Mouse (Mus musculus) E14TG2a.4 (cell line): ENCODE results near the gene Mthfs.

Source experiments
- H3K27me3 ChIP-seq: 2 replicates; pipeline ENCODE4 v1.6.1; 2014; ENCODE audit warnings: low read length, control low read depth; ENCODE audit not compliant: insufficient read depth
- H3K36me3 ChIP-seq: 2 replicates; pipeline ENCODE4 v1.6.1; 2014; ENCODE audit warnings: low read length, control low read depth; ENCODE audit not compliant: insufficient read depth
- H3K4me1 ChIP-seq: replicated peaks from 2 replicates; pipeline ENCODE4 v1.6.1; 2014; ENCODE audit warnings: low read depth, low read length, control low read depth
- H3K4me3 ChIP-seq: replicated peaks from 2 replicates; pipeline ENCODE4 v1.5.1; 2014; ENCODE audit warnings: mild to moderate bottlenecking, low read length
- H3K9me3 ChIP-seq: 2 replicates; pipeline ENCODE4 v1.6.1; 2014; ENCODE audit warnings: low read length, control low read depth
- CTCF ChIP-seq: conservative IDR thresholded peaks from 2 replicates; pipeline ENCODE4 v1.5.1; 2014; ENCODE audit warnings: low read length
- NANOG ChIP-seq: IDR thresholded peaks from 2 replicates; pipeline ENCODE4 v1.6.1; 2014; ENCODE audit warnings: borderline replicate concordance, low read length, mixed read lengths
- POU5F1 ChIP-seq: IDR thresholded peaks from 2 replicates; pipeline ENCODE4 v1.6.1; 2014; ENCODE audit warnings: low read length, borderline replicate concordance

The Mthfs gene

GRCm38 (mm10) chr9:89256556-89257335 is 46.3 kb downstream of the Mthfs start:
- TF ChIP-seq NANOG (no peak), CTCF (no peak), POU5F1 (no peak)
- H3K9me3 ChIP-seq, result peaks cover 3% of the 10 kb centered on the region; the same call in 1 of the 2 replicates
- no peak overlapping the region for H3K4me3 ChIP-seq
- H3K27me3 ChIP-seq, result no peaks in the 10 kb centered on the region
- no peaks in the 10 kb centered on the region for H3K36me3 ChIP-seq
- peaks cover 4% of the 10 kb centered on the region; the same call in 1 of the 2 replicates for H3K4me1 ChIP-seq

GRCm38 (mm10) chr9:89263968-89264367 is 53.5 kb downstream of the Mthfs start:
- TF ChIP-seq POU5F1, result no peak
- TF ChIP-seq NANOG, result no peak
- TF ChIP-seq CTCF, result no peak
- Histone ChIP-seq H3K9me3 (peaks cover 3% of the 10 kb centered on the region), H3K36me3 (no peaks in the 10 kb centered on the region), H3K4me1 (no peaks in the 10 kb centered on the region), H3K27me3 (no peaks in the 10 kb centered on the region), H3K4me3 (no peak overlapping the region)

- H3K4me1 ChIP-seq, result no peaks in the 10 kb centered on the region
- no peak overlapping the region for H3K4me3 ChIP-seq
- TF ChIP-seq CTCF, result no peak
- TF ChIP-seq NANOG, result no peak
- TF ChIP-seq POU5F1, result no peak
- peaks cover 9% of the 10 kb centered on the region for H3K9me3 ChIP-seq
- no peaks in the 10 kb centered on the region for H3K27me3 ChIP-seq
- no peaks in the 10 kb centered on the region for H3K36me3 ChIP-seq
Observed at GRCm38 (mm10) chr9:89264571-89264970, 54.1 kb downstream of the Mthfs start.

- peaks cover 11% of the 10 kb centered on the region for H3K9me3 ChIP-seq
- no peak overlapping the region for H3K4me3 ChIP-seq
- TF ChIP-seq CTCF (no peak), NANOG (no peak), POU5F1 (no peak)
Observed at GRCm38 (mm10) chr9:89267093-89267492, 56.6 kb downstream of the Mthfs start.

GRCm38 (mm10) chr9:89267572-89267971 is 57.1 kb downstream of the Mthfs start:
- H3K4me1 ChIP-seq, result no peaks in the 10 kb centered on the region
- no peaks in the 10 kb centered on the region for H3K36me3 ChIP-seq
- H3K9me3 ChIP-seq, result peaks cover 11% of the 10 kb centered on the region
- H3K27me3 ChIP-seq, result no peaks in the 10 kb centered on the region
- no peak overlapping the region for H3K4me3 ChIP-seq
- TF ChIP-seq NANOG (no peak), POU5F1 (no peak), CTCF (no peak)

More at GRCm38 (mm10) chr9:89267093-89267492, 56.6 kb downstream of the Mthfs start:
- H3K4me1 ChIP-seq, result no peaks in the 10 kb centered on the region
- H3K27me3 ChIP-seq, result no peaks in the 10 kb centered on the region
- H3K36me3 ChIP-seq, result no peaks in the 10 kb centered on the region

- Histone ChIP-seq H3K27me3 (no peaks in the 10 kb centered on the region), H3K4me3 (no peak overlapping the region), H3K9me3 (peaks cover 11% of the 10 kb centered on the region), H3K36me3 (no peaks in the 10 kb centered on the region), H3K4me1 (no peaks in the 10 kb centered on the region)
- TF ChIP-seq NANOG (no peak), POU5F1 (no peak), CTCF (no peak)
Observed at GRCm38 (mm10) chr9:89270376-89270775, 59.9 kb downstream of the Mthfs start.

- H3K4me1 ChIP-seq, result no peaks in the 10 kb centered on the region
- H3K9me3 ChIP-seq, result peaks cover 21% of the 10 kb centered on the region
- TF ChIP-seq NANOG, result no peak
- no peak for TF ChIP-seq CTCF
- TF ChIP-seq POU5F1, result no peak
- no peaks in the 10 kb centered on the region for H3K27me3 ChIP-seq
- H3K4me3 ChIP-seq, result no peak overlapping the region
- no peaks in the 10 kb centered on the region for H3K36me3 ChIP-seq
Observed at GRCm38 (mm10) chr9:89273766-89274165, 63.3 kb downstream of the Mthfs start.

GRCm38 (mm10) chr9:89278207-89278606 is 67.7 kb downstream of the Mthfs start:
- H3K9me3 ChIP-seq, result peaks cover 19% of the 10 kb centered on the region
- TF ChIP-seq CTCF, result no peak
- no peak for TF ChIP-seq POU5F1
- no peak for TF ChIP-seq NANOG
- no peak overlapping the region for H3K4me3 ChIP-seq
- no peaks in the 10 kb centered on the region for H3K4me1 ChIP-seq
- H3K27me3 ChIP-seq, result no peaks in the 10 kb centered on the region
- H3K36me3 ChIP-seq, result no peaks in the 10 kb centered on the region
